Mouse (Mus musculus): ENCODE measurements around the gene Taok3. TPM values are rescaled to one million over a fixed set of nuclear protein-coding genes. Genes with fewer than 3 reads are reported as not detected.
A peak's percentile ranks its signal among the peaks of the same experiment; 100 is the strongest.

Gene Taok3
- total RNA-seq, 2 experiments from 2014 or later, result 67.6 to 68.7 TPM

GRCm38 (mm10) chr5:117305754-117306153 is 185.8 kb downstream of the Taok3 start:
- intact Hi-C loops (cut with DNase I), result loop anchor here (10.0 kb wide), 1 partner anchor 189 kb away; no protein-coding TSS in a partner anchor
- DNase-seq (ENCODE audit: extremely low spot score in 1 of 2, low spot score in 2 of 2), result no peak

- intact Hi-C loops (cut with DNase I), result loop anchor here (10.0 kb wide), 1 partner anchor 188 kb away; no protein-coding TSS in a partner anchor
- DNase-seq (ENCODE audit: extremely low spot score in 1 of 2, low spot score in 2 of 2), result no peak
These were observed 186.9 kb downstream of the Taok3 start for GRCm38 (mm10) chr5:117306826-117307225.

DNA sequence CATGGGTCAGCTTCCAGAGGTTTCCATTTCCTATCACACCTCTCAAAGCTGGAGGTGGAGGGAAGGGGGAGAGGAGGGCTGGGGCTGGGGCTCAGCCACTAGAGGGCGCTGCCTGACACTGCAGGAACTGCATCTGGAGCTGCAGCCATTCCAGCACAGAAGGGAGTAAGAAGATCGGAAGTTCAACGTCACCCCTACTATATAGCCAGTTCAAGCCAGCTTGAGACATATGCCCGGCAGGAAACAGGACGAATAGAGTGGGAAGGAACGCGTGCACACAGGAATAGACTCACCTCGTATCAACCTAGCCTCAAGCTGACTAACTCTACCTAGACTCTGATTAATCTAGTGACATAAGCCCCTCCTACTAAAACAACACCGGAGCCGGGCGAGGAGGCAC is 187.8 kb downstream of the Taok3 start:
- intact Hi-C loops (cut with DNase I), result loop anchor here (10.0 kb wide), 1 partner anchor 187 kb away; no protein-coding TSS in a partner anchor
- DNase-seq (ENCODE audit: extremely low spot score in 1 of 2, low spot score in 2 of 2), result peak in 1 of 2 experiments; percentile 82

GRCm38 (mm10) chr5:117313420-117313819 is 193.5 kb downstream of the Taok3 start:
- peak in 1 of 2 experiments; percentile 56 for DNase-seq (ENCODE audit: extremely low spot score in 1 of 2, low spot score in 2 of 2)
- intact Hi-C loops (cut with DNase I), result no loop called here

- intact Hi-C loops (cut with DNase I), result no loop called here
- no peak for DNase-seq (ENCODE audit: extremely low spot score in 1 of 2, low spot score in 2 of 2)
These were observed 194.0 kb downstream of the Taok3 start for GRCm38 (mm10) chr5:117313909-117314308.

DNA sequence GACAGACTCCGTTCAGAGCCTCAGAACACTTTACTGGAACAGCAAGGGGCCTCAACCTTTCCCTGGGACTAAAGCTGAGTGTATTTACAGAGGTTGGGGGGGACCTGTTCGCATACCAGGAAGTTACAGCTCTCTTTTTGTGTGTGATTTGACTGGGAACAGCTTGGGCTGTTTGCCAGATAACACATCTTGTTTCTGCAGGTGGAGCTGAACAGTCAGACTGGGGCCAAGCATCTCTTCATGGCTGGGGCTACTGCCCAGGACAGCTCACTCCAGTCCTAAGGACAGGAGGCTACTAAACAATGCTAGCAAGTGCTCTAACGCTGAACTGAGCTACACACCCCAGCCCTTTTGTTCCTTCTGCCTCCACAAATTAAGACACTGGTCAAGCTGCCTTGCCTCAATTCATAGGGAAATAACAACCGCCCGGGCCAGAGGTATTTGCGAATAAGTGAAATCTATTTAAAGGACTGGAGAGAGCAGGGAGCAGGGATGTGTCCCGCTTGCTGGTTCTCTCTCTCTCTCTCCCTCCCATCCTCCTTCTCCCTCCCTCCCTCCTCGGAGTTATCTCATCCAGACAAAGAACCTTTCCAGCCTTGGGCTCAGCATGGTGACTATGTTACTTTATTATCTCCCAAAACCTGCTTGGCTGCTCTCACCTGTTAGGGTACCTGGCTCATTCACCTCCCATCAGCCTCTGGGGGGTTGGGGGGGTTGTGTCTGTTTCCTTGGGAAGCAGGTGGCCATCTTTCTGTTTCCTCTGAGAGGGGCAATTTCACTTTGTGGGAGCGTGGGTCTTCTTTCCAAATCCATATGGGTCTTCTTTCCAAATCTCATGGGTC is 194.9 kb downstream of the Taok3 start:
- no peak for DNase-seq (ENCODE audit: extremely low spot score in 1 of 2, low spot score in 2 of 2)
- intact Hi-C loops (cut with DNase I), result no loop called here

- DNase-seq (ENCODE audit: extremely low spot score in 1 of 2, low spot score in 2 of 2), result peak; percentile 15 to 81
- intact Hi-C loops (cut with DNase I), result no loop called here
These were observed 199.1 kb downstream of the Taok3 start, which contains the start of gene Vsig10 for GRCm38 (mm10) chr5:117318741-117319629. Gene Vsig10, plus strand, starts transcription at chr5:117319083.

- intact Hi-C loops (cut with DNase I), result no loop called here
- no peak for DNase-seq (ENCODE audit: extremely low spot score in 1 of 2, low spot score in 2 of 2)
These were observed 203.8 kb downstream of the Taok3 start for GRCm38 (mm10) chr5:117323751-117324150.

Other genes with a start within 250 kb of the Taok3 start
- 10 to 100 TPM; 93.7 to 93.9 TPM for gene Suds3, start 4.0 kb upstream of the Taok3 start, total RNA-seq (2021)
- gene Pebp1, start 167.5 kb downstream of the Taok3 start, total RNA-seq (2021), result 100 to 1,000 TPM; 838 to 843 TPM
- 1 to 10 TPM; 2.0 to 2.2 TPM for gene Vsig10, start 199.0 kb downstream of the Taok3 start, total RNA-seq (2021)
- 100 to 1,000 TPM; 462 to 490 TPM for gene Wsb2, start 237.2 kb downstream of the Taok3 start, total RNA-seq (2021)

Measured in left cerebral cortex, postnatal 10 days (tissue).